Mouse (Mus musculus) ES-Bruce4 (cell line): ENCODE results near the gene 1520401A03Rik.

Source experiments
- CTCF ChIP-seq: IDR thresholded peaks from one replicate; pipeline ENCODE4 v1.8.1; 2011; ENCODE audit warnings: low read depth, low read length
- EP300 ChIP-seq: IDR thresholded peaks from 2 replicates; pipeline ENCODE4 v1.6.1; 2011; ENCODE audit warnings: low read depth, low read length; ENCODE audit not compliant: insufficient read depth
- POLR2A ChIP-seq: IDR thresholded peaks from one replicate; pipeline ENCODE4 v1.8.1; 2011; ENCODE audit warnings: low read length; ENCODE audit not compliant: insufficient read depth

DNA sequence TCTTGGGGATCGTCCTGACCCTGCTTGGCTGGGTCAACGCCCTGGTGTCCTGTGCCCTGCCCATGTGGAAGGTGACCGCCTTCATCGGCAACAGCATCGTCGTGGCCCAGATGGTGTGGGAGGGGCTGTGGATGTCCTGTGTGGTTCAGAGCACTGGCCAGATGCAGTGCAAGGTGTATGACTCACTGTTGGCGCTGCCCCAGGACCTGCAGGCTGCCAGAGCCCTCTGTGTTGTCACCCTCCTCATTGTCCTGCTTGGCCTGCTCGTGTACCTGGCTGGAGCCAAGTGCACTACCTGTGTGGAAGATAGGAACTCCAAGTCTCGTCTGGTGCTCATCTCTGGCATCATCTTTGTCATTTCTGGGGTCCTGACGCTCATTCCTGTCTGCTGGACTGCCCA is 41.5 kb downstream of the 1520401A03Rik start:
- TF ChIP-seq POLR2A (no peak), CTCF (no peak), EP300 (no peak)
